Mouse (Mus musculus) hindbrain, embryonic 13.5 days (tissue): Measurements from ENCODE around the gene Diaph3. TPM values are rescaled to one million over a fixed set of nuclear protein-coding genes. Genes with fewer than 3 reads are reported as not detected.

Source experiments
- ATAC-seq: fragments of 200-750 bp; cut with Nextera tagmentation; 2 replicates; pipeline ENCODE4 v1.8.0; 2017; ENCODE audit warnings: moderate TSS enrichment; ENCODE audit not compliant: low FRiP score
- H3K27ac ChIP-seq: fragments of 300-500 bp; sonication (generic); 2 replicates; pipeline ENCODE4 v1.5.1; 2015; ENCODE audit warnings: inconsistent platforms, mild to moderate bottlenecking, moderate library complexity
- H3K27me3 ChIP-seq: fragments of 300-500 bp; sonication (generic); 2 replicates; pipeline ENCODE4 v1.6.1; 2015; ENCODE audit warnings: mild to moderate bottlenecking, inconsistent platforms
- H3K36me3 ChIP-seq: fragments of 300-500 bp; sonication (generic); 2 replicates; pipeline ENCODE4 v1.6.1; 2015; ENCODE audit warnings: mild to moderate bottlenecking, inconsistent platforms
- H3K4me1 ChIP-seq: fragments of 300-500 bp; sonication (generic); replicated peaks from 2 replicates; pipeline ENCODE4 v1.6.1; 2015; ENCODE audit warnings: inconsistent platforms
- H3K4me2 ChIP-seq: fragments of 300-500 bp; sonication (generic); 2 replicates; pipeline ENCODE4 v1.6.1; 2015; ENCODE audit warnings: inconsistent platforms, mild to moderate bottlenecking, moderate library complexity
- H3K4me3 ChIP-seq: fragments of 300-500 bp; sonication (generic); 2 replicates; pipeline ENCODE4 v1.5.1; 2015; ENCODE audit warnings: mild to moderate bottlenecking, inconsistent platforms
- H3K9ac ChIP-seq: fragments of 300-500 bp; sonication (generic); 2 replicates; pipeline ENCODE4 v1.6.1; 2015; ENCODE audit warnings: mild to moderate bottlenecking, inconsistent platforms
- H3K9me3 ChIP-seq: fragments of 300-500 bp; sonication (generic); 2 replicates; pipeline ENCODE4 v1.6.1; 2016; ENCODE audit warnings: inconsistent platforms
- WGBS: fragments of 180-500 bp; shearing (Covaris S2); methylation state at CpG from one replicate; pipeline ENCODE4 v1.1.7; 2015; 5-methylcytosine and 5-hydroxymethylcytosine counted together
- polyA plus RNA-seq: library from polyadenylated mRNA; unstranded; fragments of >200 nt; fragmentation: Nextera tagmentation; extraction: Ambion mirVana; gene quantifications from 2 replicates; pipeline ENCODE4 v1.2.1, GENCODE M21; 2015

Diaph3 gene
- polyA plus RNA-seq, 1 experiment from 2014 or later: 3.4 TPM

- Histone ChIP-seq H3K4me3 (no peak overlapping the region), H3K4me2 (no peak overlapping the region), H3K27me3 (no peaks in the 10 kb centered on the region), H3K36me3 (no peaks in the 10 kb centered on the region), H3K9me3 (no peaks in the 10 kb centered on the region), H3K9ac (no peak overlapping the region), H3K4me1 (no peaks in the 10 kb centered on the region), H3K27ac (no peak overlapping the region)
- ATAC-seq: no peak
- WGBS: 77% methylated on average over 5 of the region's 5 CpGs
These were observed 484.8 kb downstream of the Diaph3 start for GRCm38 (mm10) chr14:86656262-86656661.

- 91% methylated on average over 7 of the region's 7 CpGs for WGBS
- no peak overlapping the region for H3K4me2 ChIP-seq
- H3K27ac ChIP-seq: no peak overlapping the region
- H3K4me1 ChIP-seq: peaks cover 7% of the 10 kb centered on the region; the same call in 1 of the 2 replicates
- H3K9ac ChIP-seq: no peak overlapping the region
- H3K4me3 ChIP-seq: no peak overlapping the region
- 0 out of 2 replicates have a peak, but pooled peaks cover 4% of the 10 kb centered on the region for H3K27me3 ChIP-seq
- no peak for ATAC-seq
- no peaks in the 10 kb centered on the region for H3K36me3 ChIP-seq
- H3K9me3 ChIP-seq: no peaks in the 10 kb centered on the region
These were observed 494.4 kb downstream of the Diaph3 start for GRCm38 (mm10) chr14:86646499-86647120.

- 22% methylated on average over 7 of the region's 7 CpGs for WGBS
- Histone ChIP-seq H3K9ac (no peak overlapping the region), H3K4me1 (peaks cover 7% of the 10 kb centered on the region; the same call in 1 of the 2 replicates), H3K27me3 (peaks cover 9% of the 10 kb centered on the region; the same call in 1 of the 2 replicates), H3K4me2 (no peak overlapping the region), H3K9me3 (no peaks in the 10 kb centered on the region), H3K27ac (peak overlapping the region; percentile 4; the same call in 1 of the 2 replicates), H3K36me3 (no peaks in the 10 kb centered on the region), H3K4me3 (no peak overlapping the region)
- peak; percentile 67 for ATAC-seq
These were observed 498.2 kb downstream of the Diaph3 start for GRCm38 (mm10) chr14:86642831-86643241.

GRCm38 (mm10) chr14:86641839-86642238 lies 499.2 kb downstream of the Diaph3 start:
- no peak overlapping the region for H3K27ac ChIP-seq
- ATAC-seq: no peak
- H3K36me3 ChIP-seq: no peaks in the 10 kb centered on the region
- no peak overlapping the region for H3K4me3 ChIP-seq
- peaks cover 7% of the 10 kb centered on the region; the same call in 1 of the 2 replicates for H3K27me3 ChIP-seq
- no peak overlapping the region for H3K9ac ChIP-seq
- H3K4me1 ChIP-seq: peaks cover 7% of the 10 kb centered on the region; the same call in 1 of the 2 replicates
- 87% methylated on average over 3 of the region's 3 CpGs for WGBS
- H3K4me2 ChIP-seq: no peak overlapping the region
- no peaks in the 10 kb centered on the region for H3K9me3 ChIP-seq

GRCm38 (mm10) chr14:86640086-86640485 lies 500.9 kb downstream of the Diaph3 start:
- no peak overlapping the region for H3K4me3 ChIP-seq
- no peak for ATAC-seq
- WGBS: 45% methylated on average over 5 of the region's 5 CpGs
- no peak overlapping the region for H3K4me2 ChIP-seq
- H3K4me1 ChIP-seq: peaks cover 7% of the 10 kb centered on the region; the same call in 1 of the 2 replicates
- no peaks in the 10 kb centered on the region for H3K9me3 ChIP-seq
- H3K9ac ChIP-seq: no peak overlapping the region
- no peak overlapping the region for H3K27ac ChIP-seq
- no peaks in the 10 kb centered on the region for H3K36me3 ChIP-seq
- peaks cover 7% of the 10 kb centered on the region; the same call in 1 of the 2 replicates for H3K27me3 ChIP-seq

GRCm38 (mm10) chr14:86635594-86636140 lies 505.4 kb downstream of the Diaph3 start:
- no peak for ATAC-seq
- no peaks in the 10 kb centered on the region for H3K9me3 ChIP-seq
- H3K36me3 ChIP-seq: no peaks in the 10 kb centered on the region
- H3K4me2 ChIP-seq: no peak overlapping the region
- 27% methylated on average over 6 of the region's 6 CpGs for WGBS
- no peak overlapping the region for H3K9ac ChIP-seq
- no peak overlapping the region for H3K4me3 ChIP-seq
- H3K27ac ChIP-seq: no peak overlapping the region
- peaks cover 3% of the 10 kb centered on the region; the same call in 1 of the 2 replicates for H3K27me3 ChIP-seq
- H3K4me1 ChIP-seq: no peaks in the 10 kb centered on the region

GRCm38 (mm10) chr14:86635052-86635451 lies 506.0 kb downstream of the Diaph3 start:
- Histone ChIP-seq H3K9me3 (no peaks in the 10 kb centered on the region), H3K9ac (no peak overlapping the region), H3K4me2 (no peak overlapping the region), H3K27me3 (peaks cover 3% of the 10 kb centered on the region; the same call in 1 of the 2 replicates), H3K4me1 (no peaks in the 10 kb centered on the region), H3K4me3 (no peak overlapping the region), H3K27ac (no peak overlapping the region), H3K36me3 (no peaks in the 10 kb centered on the region)
- ATAC-seq: no peak
- WGBS: 64% methylated on average over 2 of the region's 2 CpGs

GRCm38 (mm10) chr14:86633799-86634198 lies 507.2 kb downstream of the Diaph3 start:
- Histone ChIP-seq H3K4me2 (no peak overlapping the region), H3K36me3 (no peaks in the 10 kb centered on the region), H3K9ac (no peak overlapping the region), H3K27me3 (no peaks in the 10 kb centered on the region), H3K4me3 (no peak overlapping the region), H3K27ac (no peak overlapping the region), H3K4me1 (no peaks in the 10 kb centered on the region), H3K9me3 (no peaks in the 10 kb centered on the region)
- ATAC-seq: no peak
- WGBS: 67% methylated on average over 5 of the region's 5 CpGs

- 92% methylated on average over 5 of the region's 5 CpGs for WGBS
- Histone ChIP-seq H3K4me2 (no peak overlapping the region), H3K27me3 (no peaks in the 10 kb centered on the region), H3K27ac (no peak overlapping the region), H3K4me3 (no peak overlapping the region), H3K36me3 (no peaks in the 10 kb centered on the region), H3K9me3 (no peaks in the 10 kb centered on the region), H3K4me1 (no peaks in the 10 kb centered on the region), H3K9ac (no peak overlapping the region)
- no peak for ATAC-seq
These were observed 516.1 kb downstream of the Diaph3 start for GRCm38 (mm10) chr14:86624816-86625425.

GRCm38 (mm10) chr14:86619637-86620036 lies 521.4 kb downstream of the Diaph3 start:
- Histone ChIP-seq H3K4me3 (no peak overlapping the region), H3K9me3 (no peaks in the 10 kb centered on the region), H3K9ac (no peak overlapping the region), H3K27me3 (no peaks in the 10 kb centered on the region), H3K4me1 (no peaks in the 10 kb centered on the region), H3K36me3 (no peaks in the 10 kb centered on the region), H3K4me2 (no peak overlapping the region), H3K27ac (no peak overlapping the region)
- 52% methylated on average over 5 of the region's 5 CpGs for WGBS
- ATAC-seq: no peak
